Mouse (Mus musculus) embryonic facial prominence, embryonic 15.5 days (tissue): Measurements from ENCODE around the gene Taf10. TPM values are rescaled to one million over a fixed set of nuclear protein-coding genes. Genes with fewer than 3 reads are reported as not detected.
"Not testable (repeated sequence)": the region's sequence is repeated elsewhere in the genome, so short reads cannot be mapped to it uniquely, and the experiment has no call there.

Source experiments
- ATAC-seq: fragments of 200-750 bp; cut with Nextera tagmentation; 2 replicates; pipeline ENCODE4 v1.8.0; 2017; ENCODE audit warnings: low read depth, moderate TSS enrichment; ENCODE audit not compliant: insufficient number of reproducible peaks, low FRiP score, low TSS enrichment
- H3K27ac ChIP-seq: fragments of 300-500 bp; sonication (generic); replicated peaks from 2 replicates; pipeline ENCODE4 v1.5.1; 2015; ENCODE audit warnings: mild to moderate bottlenecking, inconsistent platforms
- H3K27me3 ChIP-seq: fragments of 300-500 bp; sonication (generic); 2 replicates; pipeline ENCODE4 v1.6.1; 2015; ENCODE audit warnings: inconsistent platforms
- H3K36me3 ChIP-seq: fragments of 300-500 bp; sonication (generic); 2 replicates; pipeline ENCODE4 v1.6.1; 2015; ENCODE audit warnings: mild to moderate bottlenecking, inconsistent platforms
- H3K4me1 ChIP-seq: fragments of 300-500 bp; sonication (generic); 2 replicates; pipeline ENCODE4 v1.6.1; 2015; ENCODE audit warnings: inconsistent platforms
- H3K4me2 ChIP-seq: fragments of 300-500 bp; sonication (generic); replicated peaks from 2 replicates; pipeline ENCODE4 v1.6.1; 2015; ENCODE audit warnings: mild to moderate bottlenecking, inconsistent platforms
- H3K4me3 ChIP-seq: fragments of 300-500 bp; sonication (generic); replicated peaks from 2 replicates; pipeline ENCODE4 v1.5.1; 2015; ENCODE audit warnings: mild to moderate bottlenecking, inconsistent platforms
- H3K9ac ChIP-seq: fragments of 300-500 bp; sonication (generic); 2 replicates; pipeline ENCODE4 v1.6.1; 2015; ENCODE audit warnings: inconsistent platforms
- H3K9me3 ChIP-seq: fragments of 300-500 bp; sonication (generic); replicated peaks from 2 replicates; pipeline ENCODE4 v1.6.1; 2016; ENCODE audit warnings: inconsistent platforms
- WGBS: fragments of 180-500 bp; shearing (Covaris S2); methylation state at CpG from one replicate; pipeline ENCODE4 v1.1.7; 2015; 5-methylcytosine and 5-hydroxymethylcytosine counted together
- polyA plus RNA-seq: library from polyadenylated mRNA; unstranded; fragments of >200 nt; fragmentation: Nextera tagmentation; extraction: Ambion mirVana; gene quantifications from 2 replicates; pipeline ENCODE4 v1.2.1, GENCODE M21; 2015

Taf10 gene
- polyA plus RNA-seq, 1 experiment from 2014 or later = 131 TPM

- Histone ChIP-seq H3K4me3 (peak within 1 kb of the TSS; percentile 56), H3K9me3 (no peaks in the 10 kb centered on the region), H3K27me3 (no peaks in the 10 kb centered on the region), H3K27ac (peak within 1 kb of the TSS; percentile 24; the same call in 1 of the 2 replicates), H3K36me3 (peaks cover 64% of the 10 kb centered on the region), H3K9ac (peak within 1 kb of the TSS; percentile 48), H3K4me1 (peaks cover 13% of the 10 kb centered on the region), H3K4me2 (peak within 1 kb of the TSS; percentile 78)
- WGBS = 18% methylated on average over 20 of the region's 20 CpGs
- peak; percentile 91 for ATAC-seq
Observed at GRCm38 (mm10) chr7:105751491-105752433, 7.6 kb upstream of the Taf10 start, which contains the start of gene Tpp1. Gene Tpp1 (minus strand): TSS chr7:105752235.

- no peak overlapping the region for H3K9ac ChIP-seq
- H3K4me2 ChIP-seq = no peak overlapping the region
- no peaks in the 10 kb centered on the region for H3K9me3 ChIP-seq
- H3K36me3 ChIP-seq = peaks cover 34% of the 10 kb centered on the region
- no peaks in the 10 kb centered on the region for H3K27me3 ChIP-seq
- no peak overlapping the region for H3K4me3 ChIP-seq
- ATAC-seq = no peak
- H3K4me1 ChIP-seq = peaks cover 28% of the 10 kb centered on the region
- 82% methylated on average over 2 of the region's 2 CpGs for WGBS
- H3K27ac ChIP-seq = no peak overlapping the region
Observed at GRCm38 (mm10) chr7:105747776-105748175, 3.6 kb upstream of the Taf10 start.

GRCm38 (mm10) chr7:105743246-105743925 lies 775 bp downstream of the Taf10 start:
- H3K27ac ChIP-seq = peak overlapping the region; percentile 78
- peaks cover 52% of the 10 kb centered on the region for H3K36me3 ChIP-seq
- H3K27me3 ChIP-seq, ATAC-seq, H3K9me3 ChIP-seq: not testable (repeated sequence)
- WGBS = 34% methylated on average over 20 of the region's 20 CpGs
- peaks cover 32% of the 10 kb centered on the region for H3K4me1 ChIP-seq
- H3K9ac ChIP-seq = peak overlapping the region; percentile 93
- H3K4me3 ChIP-seq = peak overlapping the region; percentile 95
- peak overlapping the region; percentile 85 for H3K4me2 ChIP-seq

- WGBS = 83% methylated on average over 7 of the region's 7 CpGs
- not testable (repeated sequence) for H3K27ac ChIP-seq, H3K9me3 ChIP-seq, ATAC-seq, H3K27me3 ChIP-seq, H3K9ac ChIP-seq
- H3K4me3 ChIP-seq = 0 out of 2 replicates have a peak overlapping the region, but pooled peaks have one; percentile 95
- H3K4me1 ChIP-seq = peaks cover 39% of the 10 kb centered on the region
- peak overlapping the region; percentile 85; the same call in 1 of the 2 replicates for H3K4me2 ChIP-seq
- peaks cover 50% of the 10 kb centered on the region for H3K36me3 ChIP-seq
Observed at GRCm38 (mm10) chr7:105742539-105743215, 1.5 kb downstream of the Taf10 start.

GRCm38 (mm10) chr7:105741978-105742377 lies 2.2 kb downstream of the Taf10 start:
- Histone ChIP-seq H3K4me2 (no peak overlapping the region), H3K4me3 (no peak overlapping the region), H3K4me1 (peaks cover 42% of the 10 kb centered on the region), H3K9me3 (no peaks in the 10 kb centered on the region), H3K36me3 (peaks cover 45% of the 10 kb centered on the region), H3K9ac (no peak overlapping the region), H3K27ac (no peak overlapping the region), H3K27me3 (no peaks in the 10 kb centered on the region)
- no peak for ATAC-seq
- WGBS = 88% methylated on average over 9 of the region's 9 CpGs

GRCm38 (mm10) chr7:105740851-105741250 lies 3.3 kb downstream of the Taf10 start:
- Histone ChIP-seq H3K27ac (no peak overlapping the region), H3K27me3 (no peaks in the 10 kb centered on the region), H3K4me1 (peaks cover 42% of the 10 kb centered on the region), H3K36me3 (peaks cover 35% of the 10 kb centered on the region), H3K4me2 (no peak overlapping the region), H3K9ac (no peak overlapping the region), H3K9me3 (no peaks in the 10 kb centered on the region), H3K4me3 (no peak overlapping the region)
- WGBS = 76% methylated on average over 6 of the region's 6 CpGs
- ATAC-seq = no peak

- no peak for ATAC-seq
- Histone ChIP-seq H3K4me1 (peaks cover 46% of the 10 kb centered on the region), H3K27ac (peak overlapping the region; percentile 89), H3K36me3 (peaks cover 35% of the 10 kb centered on the region), H3K9ac (no peak overlapping the region), H3K4me3 (no peak overlapping the region), H3K9me3 (no peaks in the 10 kb centered on the region), H3K4me2 (no peak overlapping the region), H3K27me3 (no peaks in the 10 kb centered on the region)
- 84% methylated on average over 13 of the region's 13 CpGs for WGBS
Observed at GRCm38 (mm10) chr7:105740089-105740795, 3.9 kb downstream of the Taf10 start.

- Histone ChIP-seq H3K27ac (peak overlapping the region; percentile 89), H3K4me2 (peak overlapping the region; percentile 59), H3K9me3 (no peaks in the 10 kb centered on the region), H3K36me3 (peaks cover 44% of the 10 kb centered on the region), H3K9ac (no peak overlapping the region), H3K4me3 (peak overlapping the region; percentile 74), H3K4me1 (peaks cover 47% of the 10 kb centered on the region), H3K27me3 (no peaks in the 10 kb centered on the region)
- 17% methylated on average over 3 of the region's 3 CpGs for WGBS
- ATAC-seq = peak; percentile 72; the same call in 1 of the 2 replicates
Observed at GRCm38 (mm10) chr7:105738948-105739347, 5.2 kb downstream of the Taf10 start.

GRCm38 (mm10) chr7:105738286-105738685 lies 5.9 kb downstream of the Taf10 start:
- 54% methylated on average over 2 of the region's 2 CpGs for WGBS
- H3K4me2 ChIP-seq = peak overlapping the region; percentile 59
- peaks cover 51% of the 10 kb centered on the region for H3K36me3 ChIP-seq
- peak overlapping the region; percentile 74 for H3K4me3 ChIP-seq
- no peaks in the 10 kb centered on the region for H3K27me3 ChIP-seq
- peaks cover 42% of the 10 kb centered on the region for H3K4me1 ChIP-seq
- H3K27ac ChIP-seq = peak overlapping the region; percentile 89
- H3K9ac ChIP-seq = no peak overlapping the region
- no peak for ATAC-seq
- H3K9me3 ChIP-seq = no peaks in the 10 kb centered on the region

- H3K36me3 ChIP-seq = peaks cover 54% of the 10 kb centered on the region
- ATAC-seq = no peak
- H3K27ac ChIP-seq = peak overlapping the region; percentile 89
- H3K4me3 ChIP-seq = peak overlapping the region; percentile 74
- no peaks in the 10 kb centered on the region for H3K9me3 ChIP-seq
- H3K4me2 ChIP-seq = peak overlapping the region; percentile 59
- no peaks in the 10 kb centered on the region for H3K27me3 ChIP-seq
- peak overlapping the region; percentile 86 for H3K9ac ChIP-seq
- peaks cover 37% of the 10 kb centered on the region for H3K4me1 ChIP-seq
- WGBS = 34% methylated on average over 3 of the region's 3 CpGs
Observed at GRCm38 (mm10) chr7:105737648-105738047, 6.5 kb downstream of the Taf10 start.
